Mouse (Mus musculus) heart, postnatal 0 days (tissue): ENCODE measurements around the gene Mrpl24.

Experiments used
- CTCF ChIP-seq: IDR thresholded peaks from 2 replicates; pipeline ENCODE4 v1.5.1; 2016; ENCODE audit warnings: antibody characterized with exemption, control low read depth, low read depth
- EP300 ChIP-seq: IDR thresholded peaks from 2 replicates; pipeline ENCODE4 v1.6.1; 2016; ENCODE audit warnings: antibody characterized with exemption, low read depth

GRCm38 (mm10) chr3:87886004-87886365 lies 33.3 kb upstream of the Mrpl24 start:
- TF ChIP-seq CTCF (no peak), EP300 (no peak)
